Mouse (Mus musculus) forebrain, embryonic 11.5 days (tissue): Measurements from ENCODE around the gene Rps6kb2. TPM values are rescaled to one million over a fixed set of nuclear protein-coding genes. Genes with fewer than 3 reads are reported as not detected.
A peak's percentile ranks its signal among the peaks of the same experiment; 100 is the strongest.

Experiments
- ATAC-seq: fragments of 200-750 bp; cut with Nextera tagmentation; replicated peaks from 2 replicates; pipeline ENCODE4 v1.8.0; 2017; ENCODE audit warnings: moderate TSS enrichment; ENCODE audit not compliant: low FRiP score
- DNase-seq: peaks from one replicate; pipeline ENCODE4 v3.0.0-alpha.2; 2017; ENCODE audit warnings: low spot score
- H3K27ac ChIP-seq: fragments of 300-500 bp; sonication (generic); 2 replicates; pipeline ENCODE4 v1.5.1; 2014; ENCODE audit warnings: low read depth, low read length
- H3K27me3 ChIP-seq: fragments of 300-500 bp; sonication (generic); 2 replicates; pipeline ENCODE4 v1.6.1; 2014; ENCODE audit warnings: mild to moderate bottlenecking, low read length, mixed read lengths; ENCODE audit not compliant: control insufficient read depth, insufficient read depth
- H3K36me3 ChIP-seq: fragments of 300-500 bp; sonication (generic); 2 replicates; pipeline ENCODE4 v1.6.1; 2014; ENCODE audit warnings: mild to moderate bottlenecking, low read length, moderate library complexity, mixed read lengths; ENCODE audit not compliant: control insufficient read depth, insufficient read depth
- H3K4me1 ChIP-seq: fragments of 300-500 bp; sonication (generic); replicated peaks from 2 replicates; pipeline ENCODE4 v1.6.1; 2014; ENCODE audit warnings: low read length, mixed read lengths; ENCODE audit not compliant: control insufficient read depth, insufficient read depth
- H3K4me2 ChIP-seq: fragments of 300-500 bp; sonication (generic); 2 replicates; pipeline ENCODE4 v1.6.1; 2014; ENCODE audit warnings: low read depth, mild to moderate bottlenecking, low read length, moderate library complexity, mixed read lengths; ENCODE audit not compliant: severe bottlenecking
- H3K4me3 ChIP-seq: fragments of 300-500 bp; sonication (generic); 2 replicates; pipeline ENCODE4 v1.5.1; 2014; ENCODE audit warnings: low read depth, low read length
- H3K9ac ChIP-seq: fragments of 300-500 bp; sonication (generic); 2 replicates; pipeline ENCODE4 v1.6.1; 2014; ENCODE audit warnings: low read length
- H3K9me3 ChIP-seq: fragments of 300-500 bp; sonication (generic); 2 replicates; pipeline ENCODE4 v1.6.1; 2016; ENCODE audit warnings: low read length, mixed read lengths; ENCODE audit not compliant: control insufficient read depth
- WGBS: fragments of 180-500 bp; shearing (Covaris S2); extraction: QIAGEN DNeasy Blood & Tissue Kit; methylation state at CpG from one replicate; pipeline ENCODE4 v1.1.7; 2014; 5-methylcytosine and 5-hydroxymethylcytosine counted together
- polyA plus RNA-seq: library from polyadenylated mRNA; unstranded; fragments of >200 nt; fragmentation: Nextera tagmentation; extraction: Ambion mirVana; gene quantifications from 2 replicates; pipeline ENCODE4 v1.2.1, GENCODE M21; 2014

The Rps6kb2 gene
- polyA plus RNA-seq, 1 experiment from 2014 or later = 55.8 TPM

GRCm38 (mm10) chr19:4152445-4153231, 10.5 kb downstream of the Rps6kb2 start:
- Histone ChIP-seq H3K9ac (no peak overlapping the region), H3K4me1 (peaks cover 10% of the 10 kb centered on the region), H3K4me2 (no peak overlapping the region), H3K4me3 (no peak overlapping the region), H3K36me3 (no peaks in the 10 kb centered on the region), H3K9me3 (no peaks in the 10 kb centered on the region), H3K27ac (no peak overlapping the region), H3K27me3 (no peaks in the 10 kb centered on the region)
- DNase-seq = no peak
- 93% methylated on average over 8 of the region's 8 CpGs for WGBS
- no peak for ATAC-seq

- 89% methylated on average over 5 of the region's 5 CpGs for WGBS
- Histone ChIP-seq H3K4me2 (no peak overlapping the region), H3K9ac (no peak overlapping the region), H3K36me3 (no peaks in the 10 kb centered on the region), H3K4me3 (no peak overlapping the region), H3K4me1 (peaks cover 11% of the 10 kb centered on the region), H3K9me3 (no peaks in the 10 kb centered on the region), H3K27ac (no peak overlapping the region), H3K27me3 (no peaks in the 10 kb centered on the region)
- no peak for DNase-seq
- no peak for ATAC-seq
Observed at GRCm38 (mm10) chr19:4151898-4152297, 11.3 kb downstream of the Rps6kb2 start.

GRCm38 (mm10) chr19:4151488-4151860, 11.7 kb downstream of the Rps6kb2 start:
- no peaks in the 10 kb centered on the region for H3K27me3 ChIP-seq
- no peaks in the 10 kb centered on the region for H3K9me3 ChIP-seq
- no peak overlapping the region for H3K9ac ChIP-seq
- no peaks in the 10 kb centered on the region for H3K36me3 ChIP-seq
- peaks cover 11% of the 10 kb centered on the region for H3K4me1 ChIP-seq
- no peak for DNase-seq
- 69% methylated on average over 5 of the region's 5 CpGs for WGBS
- no peak overlapping the region for H3K27ac ChIP-seq
- ATAC-seq = no peak
- no peak overlapping the region for H3K4me3 ChIP-seq
- no peak overlapping the region for H3K4me2 ChIP-seq

- 91% methylated on average over 22 of the region's 22 CpGs for WGBS
- H3K4me2 ChIP-seq = no peak overlapping the region
- no peaks in the 10 kb centered on the region for H3K36me3 ChIP-seq
- H3K4me1 ChIP-seq = peaks cover 11% of the 10 kb centered on the region
- no peaks in the 10 kb centered on the region for H3K27me3 ChIP-seq
- DNase-seq (no peak), ATAC-seq (no peak)
- H3K9me3 ChIP-seq = no peaks in the 10 kb centered on the region; the same call in 1 of the 2 replicates
- H3K27ac ChIP-seq = no peak overlapping the region
- H3K9ac ChIP-seq = no peak overlapping the region
- no peak overlapping the region for H3K4me3 ChIP-seq
Observed at GRCm38 (mm10) chr19:4150567-4151487, 12.3 kb downstream of the Rps6kb2 start.

- no peak overlapping the region for H3K9ac ChIP-seq
- ATAC-seq = no peak
- DNase-seq = no peak
- H3K4me1 ChIP-seq = peaks cover 7% of the 10 kb centered on the region
- H3K9me3 ChIP-seq = no peaks in the 10 kb centered on the region; the same call in 1 of the 2 replicates
- H3K36me3 ChIP-seq = no peaks in the 10 kb centered on the region
- H3K4me3 ChIP-seq = no peak overlapping the region
- no peak overlapping the region for H3K27ac ChIP-seq
- no peaks in the 10 kb centered on the region for H3K27me3 ChIP-seq
- WGBS = 95% methylated on average over 17 of the region's 17 CpGs
- no peak overlapping the region for H3K4me2 ChIP-seq
Observed at GRCm38 (mm10) chr19:4149764-4150461, 13.2 kb downstream of the Rps6kb2 start.

- Histone ChIP-seq H3K9ac (peak overlapping the region; percentile 86), H3K4me3 (peak overlapping the region; percentile 89), H3K27me3 (no peaks in the 10 kb centered on the region), H3K4me1 (peaks cover 7% of the 10 kb centered on the region), H3K4me2 (peak overlapping the region; percentile 83), H3K9me3 (no peaks in the 10 kb centered on the region; the same call in 1 of the 2 replicates), H3K27ac (no peak overlapping the region), H3K36me3 (no peaks in the 10 kb centered on the region)
- DNase-seq (no peak), ATAC-seq (no peak)
- WGBS = 87% methylated on average over 11 of the region's 11 CpGs
Observed at GRCm38 (mm10) chr19:4149283-4149682, 13.9 kb downstream of the Rps6kb2 start.

GRCm38 (mm10) chr19:4148819-4149218, 14.3 kb downstream of the Rps6kb2 start:
- DNase-seq = no peak
- Histone ChIP-seq H3K4me2 (peak overlapping the region; percentile 83), H3K27ac (no peak overlapping the region), H3K36me3 (no peaks in the 10 kb centered on the region), H3K9ac (peak overlapping the region; percentile 86), H3K27me3 (no peaks in the 10 kb centered on the region), H3K9me3 (no peaks in the 10 kb centered on the region; the same call in 1 of the 2 replicates), H3K4me1 (peaks cover 7% of the 10 kb centered on the region), H3K4me3 (peak overlapping the region; percentile 89)
- ATAC-seq = peak; percentile 11; the same call in 1 of the 2 replicates
- 6% methylated on average over 8 of the region's 8 CpGs for WGBS

GRCm38 (mm10) chr19:4148491-4148806, 14.7 kb downstream of the Rps6kb2 start, which contains the start of gene Coro1b:
TSS of gene Coro1b (plus strand) at chr19:4148619.
- Histone ChIP-seq H3K27me3 (no peaks in the 10 kb centered on the region), H3K4me3 (peak within 1 kb of the TSS; percentile 89), H3K4me2 (peak within 1 kb of the TSS; percentile 83), H3K9me3 (no peaks in the 10 kb centered on the region; the same call in 1 of the 2 replicates), H3K9ac (peak within 1 kb of the TSS; percentile 86), H3K36me3 (no peaks in the 10 kb centered on the region), H3K4me1 (peaks cover 7% of the 10 kb centered on the region), H3K27ac (no peak within 1 kb of the TSS)
- ATAC-seq (peak; percentile 98), DNase-seq (peak; percentile 98)
- 0% methylated on average over 32 of the region's 33 CpGs for WGBS
